Mouse (Mus musculus): ENCODE measurements around the gene Pycr2.

GRCm38 (mm10) chr1:180922273-180923048 is 18.4 kb downstream of the Pycr2 start:
- TF ChIP-seq CTCF (IDR thresholded peaks at IDR 0.05; ENCODE audit: extremely low read depth, insufficient read length, insufficient replicate concordance, low read depth, low read length) (no peak), POLR2A (IDR thresholded peaks at IDR 0.05; ENCODE audit: low read depth, low read length) (no peak; the same call in 1 of the 2 replicates)

All from small intestine, adult 2 months (tissue).